Mouse (Mus musculus): Measurements from ENCODE around the gene Cdk14. TPM values are rescaled to one million over a fixed set of nuclear protein-coding genes. Genes with fewer than 3 reads are reported as not detected.

Cdk14 gene
- total and polyA plus RNA-seq, 2 experiments from 2014 or later: 34.8 to 54.0 TPM

DNA sequence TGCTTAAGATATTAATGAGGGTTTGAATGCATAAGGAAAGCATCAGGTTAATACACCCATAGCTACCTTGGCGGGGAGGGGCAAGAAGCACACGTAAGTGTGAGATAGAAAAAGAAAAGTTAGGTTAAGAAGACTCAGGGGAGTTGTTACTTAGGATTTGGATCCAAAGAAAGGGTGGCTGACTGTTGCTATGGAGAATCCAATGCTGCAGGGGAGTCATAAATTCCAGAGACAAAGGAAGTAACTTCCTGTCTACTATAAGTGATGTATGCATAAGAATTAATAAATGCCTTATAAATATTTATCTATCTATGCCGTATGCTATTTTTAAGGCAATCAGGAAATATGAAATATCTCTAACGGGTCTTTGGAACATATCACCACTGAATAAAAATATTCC, 527.4 kb downstream of the Cdk14 start:
- ATAC-seq (peak; percentile 50; the same call in 1 of the 2 replicates), DNase-seq (no peak)

DNA sequence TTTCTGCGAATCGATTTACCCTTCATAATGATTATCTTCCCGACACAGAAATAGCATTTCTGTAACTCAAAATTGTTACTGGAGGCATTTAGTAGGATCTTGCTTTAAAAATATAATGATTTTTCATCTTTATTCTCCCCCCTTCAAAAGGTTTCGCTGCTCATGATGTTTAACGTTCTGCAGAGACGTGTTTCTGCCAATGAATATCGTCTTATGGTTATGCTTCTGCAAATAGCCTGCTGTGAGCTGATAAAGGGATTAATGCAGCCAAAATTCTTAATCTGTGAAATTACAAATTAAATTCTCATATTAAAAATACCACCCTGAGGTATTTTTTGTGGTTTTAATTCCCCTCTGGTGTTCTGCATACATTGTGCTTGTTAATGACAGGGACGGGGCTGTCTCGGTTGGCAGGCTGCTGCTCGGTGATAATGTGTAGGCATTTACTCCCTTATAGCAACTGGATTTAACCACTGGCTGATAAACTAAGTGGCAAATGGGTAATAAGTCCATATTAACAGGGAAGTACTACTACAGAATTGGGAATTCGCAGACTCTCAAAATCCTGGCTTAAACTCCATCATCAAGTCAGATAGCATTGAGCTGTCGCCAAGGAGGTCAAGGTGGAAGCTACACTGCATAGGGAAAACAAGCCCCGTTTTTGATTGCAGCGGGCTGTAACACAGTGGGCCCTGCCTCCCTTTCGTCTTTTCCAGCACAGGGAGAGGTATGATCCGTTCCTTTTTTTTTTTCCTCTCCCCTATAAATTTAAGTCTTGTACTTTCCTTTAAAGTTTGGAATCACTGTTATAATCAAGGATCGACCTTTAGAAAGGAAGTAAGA, 528.0 kb downstream of the Cdk14 start:
- DNase-seq (no peak), ATAC-seq (no peak)
- no peak overlapping the region for H3K9ac ChIP-seq
- H3K4me1 ChIP-seq (ENCODE audit: insufficient read depth): no peaks in the 10 kb centered on the region; the same call in 1 of the 2 replicates
- H3K27me3 ChIP-seq (ENCODE audit: insufficient read depth, low read length): no peaks in the 10 kb centered on the region
- H3K27ac ChIP-seq (ENCODE audit: low read depth, low read length): no peak overlapping the region
- TF ChIP-seq CTCF (IDR thresholded peaks at IDR 0.05; ENCODE audit: low read depth): no peak
- no peaks in the 10 kb centered on the region for H3K36me3 ChIP-seq (ENCODE audit: insufficient read depth)
- no peak overlapping the region for H3K4me2 ChIP-seq (ENCODE audit: low read depth)
- no peaks in the 10 kb centered on the region for H3K9me3 ChIP-seq (ENCODE audit: low read length)
- no peak overlapping the region for H3K4me3 ChIP-seq (ENCODE audit: low read depth, low read length)
- WGBS: 53% methylated on average over 17 of the region's 17 CpGs

More for the DNA sequence above, 527.4 kb downstream of the Cdk14 start:
- H3K9ac ChIP-seq: no peak overlapping the region
- no peak overlapping the region for H3K4me2 ChIP-seq (ENCODE audit: low read depth)
- H3K4me1 ChIP-seq (ENCODE audit: insufficient read depth): no peaks in the 10 kb centered on the region; the same call in 1 of the 2 replicates
- peak overlapping the region; percentile 62; the same call in 1 of the 2 replicates for H3K27ac ChIP-seq (ENCODE audit: low read depth, low read length)
- H3K27me3 ChIP-seq (ENCODE audit: insufficient read depth, low read length): no peaks in the 10 kb centered on the region
- no peak for TF ChIP-seq CTCF (IDR thresholded peaks at IDR 0.05; ENCODE audit: low read depth)
- H3K4me3 ChIP-seq (ENCODE audit: low read depth, low read length): no peak overlapping the region
- no peaks in the 10 kb centered on the region for H3K36me3 ChIP-seq (ENCODE audit: insufficient read depth)
- H3K9me3 ChIP-seq (ENCODE audit: low read length): no peaks in the 10 kb centered on the region
- WGBS: 47% methylated on average over 4 of the region's 4 CpGs

DNA sequence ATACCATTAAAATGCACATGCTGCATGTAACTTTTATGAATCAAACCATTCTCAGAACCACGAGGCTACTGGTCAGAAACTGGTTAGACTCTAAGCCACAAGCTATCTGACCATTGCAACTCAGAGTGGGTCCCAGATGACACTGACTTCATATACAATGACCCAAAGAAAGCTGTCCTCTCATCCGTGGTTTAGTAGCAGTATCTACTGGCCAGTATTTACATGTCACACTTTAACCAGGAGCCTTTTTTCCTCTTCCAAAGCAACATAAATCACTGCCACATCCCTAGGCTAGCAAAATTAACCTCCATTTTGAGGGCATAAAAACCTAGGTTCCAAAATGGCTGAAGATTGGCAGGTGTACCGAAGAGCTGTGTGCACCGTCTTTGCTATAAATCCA, 533.0 kb downstream of the Cdk14 start:
- no peak overlapping the region for H3K9ac ChIP-seq
- 73% methylated on average over 4 of the region's 4 CpGs for WGBS
- H3K27me3 ChIP-seq (ENCODE audit: insufficient read depth, low read length): no peaks in the 10 kb centered on the region
- no peak overlapping the region for H3K4me3 ChIP-seq (ENCODE audit: low read depth, low read length)
- no peak for ATAC-seq
- TF ChIP-seq CTCF (IDR thresholded peaks at IDR 0.05; ENCODE audit: low read depth): no peak
- no peak for DNase-seq
- H3K27ac ChIP-seq (ENCODE audit: low read depth, low read length): no peak overlapping the region
- H3K4me2 ChIP-seq (ENCODE audit: low read depth): no peak overlapping the region
- no peaks in the 10 kb centered on the region for H3K9me3 ChIP-seq (ENCODE audit: low read length)
- no peaks in the 10 kb centered on the region for H3K36me3 ChIP-seq (ENCODE audit: insufficient read depth)
- H3K4me1 ChIP-seq (ENCODE audit: insufficient read depth): no peaks in the 10 kb centered on the region

DNA sequence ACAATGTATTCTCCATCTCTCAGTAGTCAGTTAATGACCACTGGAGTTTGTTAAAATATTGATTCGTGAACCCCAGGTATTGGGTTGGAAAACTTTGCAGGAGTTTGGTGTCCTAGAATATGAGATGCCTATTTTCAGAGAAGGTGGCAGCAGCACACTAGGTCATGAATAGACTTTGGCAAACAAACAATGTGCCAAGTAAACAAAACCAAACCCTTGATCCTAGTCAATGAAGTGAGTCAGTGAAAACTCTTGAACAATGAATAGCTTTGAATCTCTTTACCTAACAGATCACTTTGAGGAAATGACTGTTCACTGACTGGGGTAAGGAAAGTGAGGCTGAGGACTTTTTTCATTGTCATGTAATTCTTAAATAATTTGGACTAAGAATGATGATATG, 537.3 kb downstream of the Cdk14 start:
- no peaks in the 10 kb centered on the region for H3K27me3 ChIP-seq (ENCODE audit: insufficient read depth, low read length)
- H3K27ac ChIP-seq (ENCODE audit: low read depth, low read length): no peak overlapping the region
- H3K4me1 ChIP-seq (ENCODE audit: insufficient read depth): no peaks in the 10 kb centered on the region
- no peaks in the 10 kb centered on the region for H3K36me3 ChIP-seq (ENCODE audit: insufficient read depth)
- no peak overlapping the region for H3K4me3 ChIP-seq (ENCODE audit: low read depth, low read length)
- no peak overlapping the region for H3K4me2 ChIP-seq (ENCODE audit: low read depth)
- no peak for TF ChIP-seq CTCF (IDR thresholded peaks at IDR 0.05; ENCODE audit: low read depth)
- 92% methylated on average over 1 of the region's 1 CpGs for WGBS
- no peak overlapping the region for H3K9ac ChIP-seq
- no peaks in the 10 kb centered on the region for H3K9me3 ChIP-seq (ENCODE audit: low read length)
- DNase-seq (no peak), ATAC-seq (no peak)

DNA sequence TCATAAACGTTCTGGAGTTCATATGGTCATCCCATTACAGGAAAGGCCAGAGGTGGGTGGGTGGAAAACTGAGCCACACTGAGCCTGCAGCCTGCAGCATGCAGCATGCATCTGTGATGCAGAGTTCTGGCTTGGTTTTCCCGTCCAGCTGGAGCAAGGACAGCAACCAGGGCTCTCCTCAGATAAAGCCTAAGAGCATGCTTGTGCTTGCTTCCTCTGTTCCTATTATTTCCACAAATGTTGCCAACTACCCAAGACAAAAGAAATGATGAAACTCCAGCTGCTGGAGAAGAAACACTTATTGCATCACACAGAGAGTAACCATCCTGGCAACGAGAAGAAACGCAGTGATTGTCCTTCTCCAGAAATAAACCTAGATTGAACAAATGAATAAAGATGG, 539.8 kb downstream of the Cdk14 start:
- DNase-seq (no peak), ATAC-seq (no peak)
- Histone ChIP-seq H3K27me3 (ENCODE audit: insufficient read depth, low read length) (no peaks in the 10 kb centered on the region), H3K4me2 (ENCODE audit: low read depth) (no peak overlapping the region), H3K36me3 (ENCODE audit: insufficient read depth) (no peaks in the 10 kb centered on the region), H3K9ac (no peak overlapping the region), H3K9me3 (ENCODE audit: low read length) (no peaks in the 10 kb centered on the region), H3K27ac (ENCODE audit: low read depth, low read length) (no peak overlapping the region), H3K4me1 (ENCODE audit: insufficient read depth) (peaks cover 8% of the 10 kb centered on the region; the same call in 1 of the 2 replicates), H3K4me3 (ENCODE audit: low read depth, low read length) (no peak overlapping the region)
- TF ChIP-seq CTCF (IDR thresholded peaks at IDR 0.05; ENCODE audit: low read depth): no peak
- WGBS: 59% methylated on average over 4 of the region's 4 CpGs

DNA sequence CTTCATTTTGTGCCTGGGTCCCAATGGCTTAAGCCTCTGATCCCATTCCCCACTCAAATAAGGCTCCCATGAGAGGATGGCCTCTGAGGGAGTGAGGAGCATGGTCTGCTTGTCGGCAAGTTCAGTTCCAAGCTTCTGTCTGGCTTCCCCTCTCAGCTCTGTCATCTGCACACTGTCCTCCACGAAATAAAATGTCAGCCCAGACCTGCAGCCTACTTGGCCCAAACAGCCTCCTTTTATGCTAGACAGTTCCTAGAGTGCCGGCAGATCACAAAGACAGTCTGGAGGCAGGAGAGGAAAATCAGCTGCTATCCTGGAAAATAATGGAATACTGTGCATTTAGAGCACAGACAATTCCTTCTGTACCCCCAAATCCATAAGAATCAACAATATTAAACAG, 541.2 kb downstream of the Cdk14 start:
- Histone ChIP-seq H3K27me3 (ENCODE audit: insufficient read depth, low read length) (no peaks in the 10 kb centered on the region), H3K9ac (no peak overlapping the region), H3K36me3 (ENCODE audit: insufficient read depth) (no peaks in the 10 kb centered on the region), H3K27ac (ENCODE audit: low read depth, low read length) (no peak overlapping the region), H3K4me1 (ENCODE audit: insufficient read depth) (peaks cover 8% of the 10 kb centered on the region; the same call in 1 of the 2 replicates), H3K4me2 (ENCODE audit: low read depth) (no peak overlapping the region), H3K4me3 (ENCODE audit: low read depth, low read length) (no peak overlapping the region), H3K9me3 (ENCODE audit: low read length) (no peaks in the 10 kb centered on the region)
- TF ChIP-seq CTCF (IDR thresholded peaks at IDR 0.05; ENCODE audit: low read depth): no peak
- WGBS: 20% methylated on average over 3 of the region's 3 CpGs
- ATAC-seq: no peak
- DNase-seq: no peak

DNA sequence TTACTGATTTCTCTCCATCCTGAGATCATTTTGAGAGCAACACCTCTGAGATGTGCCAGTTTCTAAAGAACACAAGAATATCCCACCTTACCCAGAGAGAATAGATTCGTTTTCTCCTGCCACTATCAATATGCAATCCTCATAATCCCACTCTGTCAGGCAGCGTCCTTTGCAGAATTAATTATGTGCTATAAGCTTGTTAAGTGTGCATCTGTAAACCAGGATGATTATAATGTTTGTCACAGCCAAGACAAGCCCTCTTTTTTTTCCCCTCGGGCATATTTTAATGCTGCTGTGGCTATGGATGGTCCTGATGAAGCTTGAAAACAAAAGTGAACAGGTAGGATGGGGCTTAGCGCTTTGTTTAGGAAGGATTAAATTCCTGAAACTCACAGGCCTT, 542.5 kb downstream of the Cdk14 start:
- Histone ChIP-seq H3K4me3 (ENCODE audit: low read depth, low read length) (no peak overlapping the region), H3K36me3 (ENCODE audit: insufficient read depth) (no peaks in the 10 kb centered on the region), H3K9ac (no peak overlapping the region), H3K4me2 (ENCODE audit: low read depth) (no peak overlapping the region), H3K4me1 (ENCODE audit: insufficient read depth) (peaks cover 8% of the 10 kb centered on the region; the same call in 1 of the 2 replicates), H3K9me3 (ENCODE audit: low read length) (no peaks in the 10 kb centered on the region), H3K27ac (ENCODE audit: low read depth, low read length) (no peak overlapping the region), H3K27me3 (ENCODE audit: insufficient read depth, low read length) (no peaks in the 10 kb centered on the region)
- ATAC-seq (no peak; the same call in 1 of the 2 replicates), DNase-seq (no peak)
- no peak for TF ChIP-seq CTCF (IDR thresholded peaks at IDR 0.05; ENCODE audit: low read depth)
- 13% methylated on average over 4 of the region's 4 CpGs for WGBS
